Mouse (Mus musculus) heart, adult 2 months (tissue): ENCODE results near the gene Nbea. TPM values are rescaled to one million over a fixed set of nuclear protein-coding genes. Genes with fewer than 3 reads are reported as not detected.
A peak's percentile ranks its signal among the peaks of the same experiment; 100 is the strongest.

Experiments
- DNase-seq, 2 experiments: peaks; one replicate each; pipeline ENCODE4 v3.0.0; 2021
- H3K27ac ChIP-seq: fragments of 200-600 bp; 2 replicates; pipeline ENCODE4 v1.8.1; 2022
- H3K27me3 ChIP-seq: fragments of 200-500 bp; 2 replicates; pipeline ENCODE4 v1.6.1; 2012; ENCODE audit warnings: mild to moderate bottlenecking, low read length, inconsistent platforms, mixed read lengths; ENCODE audit not compliant: control insufficient read depth, insufficient read depth
- H3K36me3 ChIP-seq: fragments of 200-500 bp; 2 replicates; pipeline ENCODE4 v1.6.1; 2012; ENCODE audit warnings: low read length, inconsistent platforms; ENCODE audit not compliant: control insufficient read depth, insufficient read depth
- H3K4me1 ChIP-seq: fragments of 200-500 bp; 2 replicates; pipeline ENCODE4 v1.6.1; 2011; ENCODE audit warnings: low read length; ENCODE audit not compliant: control insufficient read depth, insufficient read depth
- H3K4me3 ChIP-seq: fragments of 200-600 bp; 2 replicates; pipeline ENCODE4 v1.8.1; 2022
- H3K79me2 ChIP-seq: fragments of 200-500 bp; replicated peaks from 2 replicates; pipeline ENCODE4 v1.6.1; 2012; ENCODE audit warnings: mild to moderate bottlenecking, inconsistent platforms, low read length, moderate library complexity, mixed read lengths; ENCODE audit not compliant: control insufficient read depth, insufficient read depth
- H3K9ac ChIP-seq: fragments of 200-500 bp; 2 replicates; pipeline ENCODE4 v1.6.1; 2012; ENCODE audit warnings: low read depth, mild to moderate bottlenecking, control low read depth, inconsistent platforms, low read length, mixed read lengths
- CTCF ChIP-seq: fragments of 200-600 bp; IDR thresholded peaks from 2 replicates; pipeline ENCODE4 v1.8.1; 2022; ENCODE audit warnings: antibody characterized with exemption, mild to moderate bottlenecking, moderate library complexity
- EP300 ChIP-seq: fragments of 200-500 bp; IDR thresholded peaks from 2 replicates; pipeline ENCODE4 v1.6.1; 2011; ENCODE audit warnings: low read depth, low read length, control low read depth; ENCODE audit not compliant: insufficient read depth
- POLR2A ChIP-seq: fragments of 200-500 bp; IDR thresholded peaks from 2 replicates; pipeline ENCODE4 v1.6.1; 2011; ENCODE audit warnings: mild to moderate bottlenecking, low read depth, low read length, control low read depth; ENCODE audit not compliant: insufficient read depth
- WGBS: fragments of 180-500 bp; shearing (Covaris S2); methylation state at CpG from one replicate; pipeline ENCODE4 v1.1.7; 2018; 5-methylcytosine and 5-hydroxymethylcytosine counted together
- intact Hi-C: fragments of 180-260 bp; cut with DNase I; formaldehyde crosslinking; loops from one replicate; pipeline ENCODE4 v1.15.1; 2025
- polyA plus RNA-seq: library from polyadenylated mRNA; depleted of rRNA; stranded (reverse); fragments of >200 nt; gene quantifications from 2 replicates; pipeline ENCODE4 v1.2.3, GENCODE M21; 2012
- total RNA-seq, 2 experiments: library from RNA; stranded (reverse); gene quantifications; 2 replicates each; pipeline ENCODE4 v1.2.3; 2021

Nbea gene
- total and polyA plus RNA-seq, 3 experiments, result 6.2 to 12.4 (median 11.9) TPM

DNA sequence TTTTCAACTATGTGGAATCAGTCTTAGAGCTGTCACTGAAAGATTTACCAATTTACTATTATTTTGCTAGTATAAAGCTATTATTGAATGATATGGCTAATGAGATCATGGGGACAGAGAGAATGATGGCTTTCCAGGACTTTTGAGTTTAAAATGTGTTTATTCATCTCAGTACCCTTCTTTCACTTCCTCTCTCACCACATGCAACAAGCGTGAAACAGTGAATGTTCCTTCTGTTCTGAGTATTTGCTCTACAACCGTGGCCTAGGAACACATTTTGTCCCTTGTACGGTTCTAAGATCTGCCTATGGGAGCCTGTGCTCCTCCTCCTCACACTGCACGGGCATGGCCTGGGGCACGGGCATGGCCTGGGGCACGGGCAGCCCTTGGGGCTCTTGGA is 516.5 kb downstream of the Nbea start:
- no peaks in the 10 kb centered on the region for H3K4me1 ChIP-seq
- WGBS, result 89% methylated on average over 6 of the region's 6 CpGs
- no peak for DNase-seq
- no peak overlapping the region for H3K9ac ChIP-seq
- TF ChIP-seq EP300 (no peak), CTCF (no peak), POLR2A (no peak)
- H3K27me3 ChIP-seq, result no peaks in the 10 kb centered on the region
- H3K36me3 ChIP-seq, result no peaks in the 10 kb centered on the region
- H3K27ac ChIP-seq, result no peak overlapping the region
- intact Hi-C loops, result no loop called here
- no peaks in the 10 kb centered on the region for H3K79me2 ChIP-seq
- no peak overlapping the region for H3K4me3 ChIP-seq

DNA sequence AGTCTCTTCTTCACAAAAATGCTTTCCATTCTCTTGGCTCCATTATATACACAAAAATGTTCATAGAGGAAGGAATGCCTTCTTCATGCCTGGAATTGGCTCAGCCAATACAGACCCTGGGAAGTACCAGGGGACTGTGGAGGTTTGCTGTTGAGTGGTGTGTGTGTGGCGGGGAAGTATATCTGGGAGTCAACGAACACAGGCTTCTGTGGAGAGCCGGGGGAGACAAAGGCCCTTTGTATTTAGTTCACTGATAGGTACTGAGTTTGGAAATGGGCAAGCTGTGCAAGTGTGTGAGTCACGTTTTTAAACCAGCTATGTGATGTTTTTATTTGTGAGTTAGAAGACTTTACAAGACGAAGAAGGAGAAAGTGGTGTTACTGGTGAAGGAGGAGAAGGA is 517.6 kb downstream of the Nbea start:
- Histone ChIP-seq H3K9ac (no peak overlapping the region), H3K79me2 (no peaks in the 10 kb centered on the region), H3K27ac (no peak overlapping the region), H3K27me3 (no peaks in the 10 kb centered on the region), H3K4me3 (no peak overlapping the region), H3K4me1 (no peaks in the 10 kb centered on the region), H3K36me3 (no peaks in the 10 kb centered on the region)
- intact Hi-C loops, result no loop called here
- no peak for DNase-seq
- TF ChIP-seq POLR2A, result no peak
- TF ChIP-seq CTCF, result no peak
- no peak for TF ChIP-seq EP300
- WGBS, result 63% methylated on average over 5 of the region's 5 CpGs

DNA sequence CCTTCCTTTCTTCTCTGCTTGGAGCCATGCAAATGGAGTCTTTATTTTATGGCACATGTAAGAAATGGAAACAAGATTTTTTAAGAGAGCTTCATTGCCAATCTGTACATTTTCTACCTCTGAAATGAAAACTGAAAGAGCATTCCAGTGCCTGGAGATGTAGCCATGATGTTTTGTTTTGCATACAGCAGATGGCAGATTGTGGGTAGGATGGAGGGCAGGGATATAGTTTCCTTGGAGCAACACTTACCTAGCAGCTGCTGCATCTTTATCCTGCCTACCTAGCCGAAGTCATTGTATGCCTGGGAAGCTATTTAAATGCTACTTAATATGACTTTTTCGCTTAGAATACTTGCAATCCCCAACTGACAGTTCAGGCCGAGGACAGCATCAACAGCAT is 518.8 kb downstream of the Nbea start:
- no peak overlapping the region for H3K27ac ChIP-seq
- no peaks in the 10 kb centered on the region for H3K79me2 ChIP-seq
- H3K9ac ChIP-seq, result no peak overlapping the region
- no peaks in the 10 kb centered on the region; the same call in 1 of the 2 replicates for H3K4me1 ChIP-seq
- no peaks in the 10 kb centered on the region for H3K36me3 ChIP-seq
- intact Hi-C loops, result no loop called here
- no peaks in the 10 kb centered on the region for H3K27me3 ChIP-seq
- H3K4me3 ChIP-seq, result no peak overlapping the region
- WGBS, result 87% methylated on average over 3 of the region's 3 CpGs
- no peak for DNase-seq
- TF ChIP-seq EP300 (no peak), POLR2A (no peak), CTCF (no peak)

DNA sequence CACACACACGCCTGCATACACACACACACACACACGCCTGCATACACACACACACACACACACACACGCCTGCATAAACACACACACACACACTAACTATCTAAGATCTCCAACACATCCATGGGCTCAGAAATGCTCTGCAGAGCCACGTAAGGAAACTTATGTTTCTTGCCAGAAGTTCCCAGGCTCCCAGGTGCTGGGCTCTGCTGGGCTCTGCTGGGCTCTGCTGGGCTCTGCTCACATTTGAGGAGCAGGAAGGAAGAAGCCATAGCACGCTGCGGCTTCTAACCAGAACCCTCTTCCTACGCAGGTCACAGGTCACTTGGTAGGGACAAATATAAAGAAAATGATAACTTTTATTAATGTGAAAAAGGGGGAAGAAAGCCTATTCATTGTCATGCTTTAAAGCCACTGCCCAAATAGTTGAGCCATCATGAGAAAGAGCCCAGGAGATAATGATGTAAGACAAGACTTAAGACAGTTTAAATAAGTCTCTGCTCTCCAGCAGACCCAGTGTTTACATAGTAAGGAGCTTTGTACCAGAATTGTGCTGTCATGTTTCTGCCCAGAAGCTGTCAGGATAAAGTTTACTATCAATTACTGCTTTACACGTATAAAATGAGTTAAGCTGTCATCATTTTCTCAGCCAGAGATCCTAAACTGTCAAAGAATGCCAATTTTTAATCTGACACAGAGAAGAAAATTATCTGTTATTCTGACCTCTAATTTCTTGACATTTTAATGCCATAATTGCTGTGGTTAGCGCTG is 521.6 kb downstream of the Nbea start:
- intact Hi-C loops, result no loop called here

DNA sequence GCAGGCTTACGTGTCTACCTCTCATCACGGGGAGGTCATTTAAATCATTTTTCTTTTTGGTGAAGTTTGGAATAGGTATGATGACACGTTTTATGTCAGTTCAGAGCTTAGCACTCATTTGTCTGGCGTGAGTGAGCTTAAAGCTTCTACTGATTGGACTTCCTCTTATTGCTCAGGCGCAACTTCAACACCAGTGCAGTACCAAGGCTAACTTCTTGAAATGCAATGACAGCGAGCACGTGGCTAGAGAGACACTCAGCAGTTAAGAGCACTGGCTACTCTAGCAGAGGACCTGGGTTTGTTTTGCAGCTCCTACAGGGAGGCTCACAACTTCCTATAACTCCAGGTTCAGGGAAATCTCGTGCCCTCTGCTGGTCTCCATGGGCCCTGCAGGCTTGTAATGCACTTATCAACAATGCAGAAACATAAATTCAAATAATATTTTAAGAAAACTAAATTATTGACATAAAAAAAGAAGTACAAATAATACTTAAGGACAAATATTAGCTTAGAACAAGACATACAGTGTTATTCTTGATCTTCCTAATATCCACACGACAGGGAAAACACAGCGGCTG is 523.2 kb downstream of the Nbea start:
- TF ChIP-seq CTCF, result peak; percentile 55
- TF ChIP-seq EP300, result no peak
- no peak for TF ChIP-seq POLR2A
- intact Hi-C loops, result no loop called here
- Histone ChIP-seq H3K27ac (no peak overlapping the region), H3K4me1 (no peaks in the 10 kb centered on the region; the same call in 1 of the 2 replicates), H3K9ac (no peak overlapping the region), H3K27me3 (no peaks in the 10 kb centered on the region), H3K4me3 (no peak overlapping the region), H3K79me2 (no peaks in the 10 kb centered on the region), H3K36me3 (no peaks in the 10 kb centered on the region)
- DNase-seq, result no peak
- WGBS, result 91% methylated on average over 10 of the region's 10 CpGs

More for the DNA sequence above, 521.6 kb downstream of the Nbea start:
- Histone ChIP-seq H3K4me3 (no peak overlapping the region), H3K4me1 (no peaks in the 10 kb centered on the region; the same call in 1 of the 2 replicates), H3K36me3 (no peaks in the 10 kb centered on the region), H3K9ac (no peak overlapping the region), H3K27ac (no peak overlapping the region), H3K79me2 (no peaks in the 10 kb centered on the region), H3K27me3 (no peaks in the 10 kb centered on the region)
- TF ChIP-seq POLR2A (no peak), EP300 (no peak), CTCF (no peak)
- DNase-seq, result no peak
- WGBS, result 69% methylated on average over 9 of the region's 9 CpGs

DNA sequence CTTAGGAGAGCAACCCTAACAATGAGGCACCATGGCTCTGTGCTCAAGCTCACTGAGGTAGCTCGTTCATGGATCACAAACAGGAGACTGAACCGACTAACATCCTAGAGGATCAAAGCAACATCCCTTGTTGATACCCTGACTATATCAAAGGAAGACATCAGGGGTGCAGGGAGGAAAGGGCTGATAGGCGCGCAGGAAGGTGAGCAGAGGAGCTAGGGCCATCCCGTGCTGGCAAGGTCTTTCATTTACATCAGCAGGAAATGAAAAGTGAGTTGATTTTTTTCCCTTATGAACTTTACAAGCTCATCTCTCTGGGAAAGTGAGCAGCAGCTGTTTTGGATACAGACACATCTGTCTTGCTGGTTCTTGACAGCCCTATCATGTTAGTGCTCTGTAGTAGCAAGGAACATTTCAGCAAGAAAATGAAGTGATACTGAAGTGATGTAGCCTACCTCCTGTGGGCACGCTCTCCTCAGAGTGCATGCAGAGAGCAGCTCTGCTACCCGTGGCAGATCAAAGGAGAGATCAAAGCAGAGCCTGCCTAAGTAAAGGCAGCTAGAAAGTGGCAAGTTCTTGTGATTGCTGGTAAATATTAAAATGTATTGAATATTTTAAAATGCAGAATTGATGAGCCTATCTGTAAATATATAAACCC is 523.8 kb downstream of the Nbea start:
- Histone ChIP-seq H3K27me3 (no peaks in the 10 kb centered on the region), H3K36me3 (no peaks in the 10 kb centered on the region), H3K4me3 (no peak overlapping the region), H3K27ac (no peak overlapping the region), H3K79me2 (no peaks in the 10 kb centered on the region), H3K9ac (no peak overlapping the region), H3K4me1 (no peaks in the 10 kb centered on the region; the same call in 1 of the 2 replicates)
- DNase-seq, result no peak
- intact Hi-C loops, result no loop called here
- WGBS, result 55% methylated on average over 7 of the region's 7 CpGs
- TF ChIP-seq CTCF (no peak), EP300 (no peak), POLR2A (no peak)
